Mouse (Mus musculus) stomach, embryonic 15.5 days (tissue): ENCODE data around the gene Fhod1. TPM values are rescaled to one million over a fixed set of nuclear protein-coding genes. Genes with fewer than 3 reads are reported as not detected.

Experiments
- ATAC-seq: fragments of 200-750 bp; cut with Nextera tagmentation; 2 replicates; pipeline ENCODE4 v1.8.0; 2017; ENCODE audit warnings: low read depth, moderate number of reproducible peaks, moderate TSS enrichment; ENCODE audit not compliant: insufficient read depth, low FRiP score
- H3K27ac ChIP-seq: fragments of 300-500 bp; sonication (generic); 2 replicates; pipeline ENCODE4 v1.5.1; 2015; ENCODE audit warnings: mild to moderate bottlenecking, inconsistent platforms
- H3K27me3 ChIP-seq: fragments of 300-500 bp; sonication (generic); replicated peaks from 2 replicates; pipeline ENCODE4 v1.6.1; 2015; ENCODE audit warnings: inconsistent platforms
- H3K36me3 ChIP-seq: fragments of 300-500 bp; sonication (generic); 2 replicates; pipeline ENCODE4 v1.6.1; 2015; ENCODE audit warnings: inconsistent platforms
- H3K4me1 ChIP-seq: fragments of 300-500 bp; sonication (generic); 2 replicates; pipeline ENCODE4 v1.6.1; 2015; ENCODE audit warnings: inconsistent platforms
- H3K4me2 ChIP-seq: fragments of 300-500 bp; sonication (generic); 2 replicates; pipeline ENCODE4 v1.6.1; 2015; ENCODE audit warnings: mild to moderate bottlenecking, inconsistent platforms
- H3K4me3 ChIP-seq: fragments of 300-500 bp; sonication (generic); replicated peaks from 2 replicates; pipeline ENCODE4 v1.5.1; 2015; ENCODE audit warnings: inconsistent platforms
- H3K9ac ChIP-seq: fragments of 300-500 bp; sonication (generic); 2 replicates; pipeline ENCODE4 v1.6.1; 2015; ENCODE audit warnings: inconsistent platforms
- H3K9me3 ChIP-seq: fragments of 300-500 bp; sonication (generic); 2 replicates; pipeline ENCODE4 v1.6.1; 2016; ENCODE audit warnings: inconsistent platforms
- WGBS: fragments of 180-500 bp; shearing (Covaris S2); methylation state at CpG from one replicate; pipeline ENCODE4 v1.1.7; 2015; 5-methylcytosine and 5-hydroxymethylcytosine counted together
- microRNA counts: library from miRNA; unstranded; fragments of <30 nt; microRNA quantifications from one replicate; lab custom pipeline; 2016
- microRNA-seq: library from miRNA; unstranded; fragments of <30 nt; microRNA quantifications from one replicate; pipeline ENCODE4, GENCODE M21; 2016
- polyA plus RNA-seq: library from polyadenylated mRNA; unstranded; fragments of >200 nt; fragmentation: Nextera tagmentation; extraction: Ambion mirVana; gene quantifications from 2 replicates; pipeline ENCODE4 v1.2.1, GENCODE M21; 2015

The Fhod1 gene
- polyA plus RNA-seq, 1 experiment from 2014 or later, result 3.0 TPM

DNA sequence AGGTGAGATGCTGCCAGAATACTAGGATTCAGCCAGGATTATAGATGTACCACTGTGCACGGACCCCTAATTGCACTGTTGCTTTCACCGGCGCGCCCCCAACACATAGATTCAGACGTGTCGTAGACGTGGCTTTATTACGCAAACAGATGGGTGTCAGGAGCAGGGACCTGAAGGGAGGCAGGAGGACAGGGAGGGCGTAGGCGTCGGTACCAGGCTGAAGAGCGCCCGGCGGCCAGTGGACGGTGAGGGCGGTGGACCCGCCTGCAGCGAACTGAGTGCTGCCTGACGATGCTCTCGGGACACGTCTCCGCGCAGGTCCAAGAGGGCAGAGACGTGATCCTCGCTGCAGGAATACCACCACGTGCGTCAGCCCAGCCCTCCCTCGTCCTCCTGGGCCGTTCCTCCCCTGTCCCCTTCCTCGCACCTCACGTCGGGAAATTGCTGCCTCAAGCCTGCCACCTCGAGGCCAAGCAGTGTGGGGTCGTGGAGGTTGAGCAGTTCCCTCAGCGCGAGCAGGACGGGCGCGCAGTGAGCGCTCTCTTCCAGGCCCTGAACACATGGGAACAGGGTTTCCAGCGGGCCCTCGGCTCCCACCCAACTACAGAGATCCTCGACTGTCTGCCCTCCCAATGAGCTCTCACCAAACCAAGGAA lies 57.8 kb downstream of the Fhod1 start, which contains the start of gene 4931428F04Rik:
TSS of gene 4931428F04Rik (minus strand) at position 60 of the 656 bp plus-strand sequence.
- peak within 1 kb of the TSS; percentile 34; the same call in 1 of the 2 replicates for H3K9ac ChIP-seq
- H3K27ac ChIP-seq, result peak within 1 kb of the TSS; percentile 91
- H3K4me2 ChIP-seq, result peak within 1 kb of the TSS; percentile 84
- peaks cover 23% of the 10 kb centered on the region for H3K4me1 ChIP-seq
- H3K4me3 ChIP-seq, result peak within 1 kb of the TSS; percentile 57
- 0 out of 2 replicates have a peak, but pooled peaks have one; percentile 6 for ATAC-seq
- WGBS, result 3% methylated on average over 43 of the region's 43 CpGs
- peaks cover 10% of the 10 kb centered on the region for H3K27me3 ChIP-seq
- H3K36me3 ChIP-seq, result no peaks in the 10 kb centered on the region
- no peaks in the 10 kb centered on the region for H3K9me3 ChIP-seq

DNA sequence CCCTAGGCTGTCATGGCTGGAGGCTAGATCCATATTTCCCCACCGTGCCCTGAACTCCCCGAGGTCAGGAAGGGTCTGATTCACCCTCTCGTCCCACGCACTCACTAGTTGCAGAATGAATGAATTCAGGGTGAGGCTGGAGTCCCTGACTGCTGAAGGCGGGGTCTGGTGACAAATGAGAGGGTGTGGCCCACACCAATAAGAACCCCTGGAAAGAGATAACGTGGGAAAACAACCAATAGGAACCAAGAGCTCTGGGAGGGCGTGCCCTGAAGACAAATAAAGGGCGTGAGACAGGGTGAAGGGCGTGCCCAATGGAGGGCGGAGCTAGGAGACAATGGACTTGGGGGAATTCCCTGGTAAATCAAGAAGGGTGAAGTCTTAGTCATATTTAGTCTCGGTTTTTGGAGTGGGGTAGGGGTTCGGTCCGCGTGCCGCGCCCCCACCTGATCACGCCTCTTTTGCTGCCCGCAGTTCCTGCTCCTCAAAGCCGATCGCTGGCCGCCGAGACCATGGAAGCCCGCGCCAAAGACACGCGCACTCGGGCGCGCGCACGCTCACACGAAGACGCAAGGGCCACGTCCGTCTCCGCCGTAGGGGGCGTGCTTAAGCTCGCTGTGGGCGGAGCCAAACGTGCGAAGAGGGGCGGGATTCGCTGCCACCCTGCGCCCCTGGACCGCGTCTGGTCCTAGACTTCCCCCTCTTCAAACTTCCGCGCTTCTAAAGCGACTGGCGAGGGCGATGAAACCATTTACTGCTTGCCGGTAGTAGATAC lies 58.6 kb downstream of the Fhod1 start:
- H3K9ac ChIP-seq, result peak overlapping the region; percentile 34; the same call in 1 of the 2 replicates
- peak overlapping the region; percentile 57 for H3K4me3 ChIP-seq
- no peaks in the 10 kb centered on the region for H3K36me3 ChIP-seq
- under 1% methylated on average over 53 of the region's 53 CpGs for WGBS
- peak overlapping the region; percentile 84 for H3K4me2 ChIP-seq
- no peaks in the 10 kb centered on the region for H3K9me3 ChIP-seq
- H3K27ac ChIP-seq, result peak overlapping the region; percentile 91
- ATAC-seq, result peak; percentile 89
- peaks cover 10% of the 10 kb centered on the region for H3K27me3 ChIP-seq
- peaks cover 23% of the 10 kb centered on the region for H3K4me1 ChIP-seq

DNA sequence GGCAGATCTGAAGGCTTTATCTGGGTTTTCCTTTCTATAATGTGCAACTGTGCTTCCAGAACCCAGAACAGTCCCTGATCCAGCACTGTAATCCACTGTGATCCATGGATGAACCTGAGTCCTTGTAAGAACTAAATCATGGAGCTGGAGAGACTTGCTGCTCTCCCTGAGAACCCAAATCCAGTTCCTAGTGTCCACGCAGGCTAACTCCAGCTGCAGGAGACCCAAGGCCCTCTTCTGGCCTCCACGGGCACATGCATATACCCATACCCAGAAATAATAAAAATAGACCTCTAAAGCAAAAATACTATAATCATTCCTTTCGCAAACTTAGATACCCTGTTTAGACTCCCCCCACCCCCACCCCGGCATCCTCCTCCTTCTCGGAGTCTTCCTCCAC lies 59.5 kb downstream of the Fhod1 start:
- Histone ChIP-seq H3K9ac (no peak overlapping the region), H3K36me3 (no peaks in the 10 kb centered on the region), H3K4me3 (peak overlapping the region; percentile 57; the same call in 1 of the 2 replicates), H3K4me2 (peak overlapping the region; percentile 84), H3K27ac (no peak overlapping the region), H3K9me3 (no peaks in the 10 kb centered on the region), H3K4me1 (peaks cover 24% of the 10 kb centered on the region), H3K27me3 (peaks cover 10% of the 10 kb centered on the region)
- 83% methylated on average over 5 of the region's 5 CpGs for WGBS
- no peak for ATAC-seq

DNA sequence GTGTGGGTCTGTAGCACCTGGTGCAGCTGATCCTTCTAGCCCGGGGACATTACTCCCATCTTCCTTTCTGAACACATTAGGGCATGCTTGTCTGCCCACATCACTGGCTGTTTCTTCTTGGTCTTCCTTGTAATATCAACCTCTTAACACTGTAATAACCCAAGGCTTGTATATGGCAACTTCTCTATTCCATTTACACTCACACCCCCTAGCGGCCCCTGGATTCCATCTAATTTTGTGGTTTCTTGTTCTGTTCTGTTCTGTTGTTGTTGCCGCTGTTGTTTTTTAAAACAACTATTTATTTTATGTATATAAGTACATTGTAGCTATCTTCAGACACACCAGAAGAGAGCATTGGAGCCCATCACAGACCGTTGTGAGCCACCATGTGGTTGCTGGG lies 60.8 kb downstream of the Fhod1 start:
- Histone ChIP-seq H3K27me3 (peaks cover 10% of the 10 kb centered on the region), H3K36me3 (0 out of 2 replicates have a peak, but pooled peaks cover 6% of the 10 kb centered on the region), H3K4me1 (peaks cover 27% of the 10 kb centered on the region), H3K4me2 (no peak overlapping the region), H3K27ac (no peak overlapping the region), H3K9me3 (no peaks in the 10 kb centered on the region), H3K9ac (no peak overlapping the region), H3K4me3 (no peak overlapping the region)
- 83% methylated on average over 4 of the region's 4 CpGs for WGBS
- no peak for ATAC-seq

DNA sequence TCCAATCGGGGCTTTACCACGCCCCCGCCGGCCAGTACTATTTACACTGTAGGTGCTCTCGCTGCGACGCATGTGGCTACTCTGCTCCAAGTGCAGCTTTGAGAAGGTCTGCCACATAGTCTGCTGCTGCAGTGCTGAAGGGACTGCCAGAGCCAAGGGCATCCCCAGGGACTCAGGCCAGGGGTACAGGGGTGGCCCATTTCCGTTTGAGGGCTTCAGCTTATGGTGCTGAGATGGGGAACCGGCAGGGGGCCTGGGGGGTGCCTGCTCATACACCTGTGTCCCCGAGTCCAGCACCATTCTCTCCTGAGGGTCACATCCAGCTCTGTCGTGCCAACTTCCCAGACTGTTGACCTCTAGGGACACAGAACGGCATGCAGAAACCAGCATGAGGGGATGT lies 62.2 kb downstream of the Fhod1 start:
- H3K4me1 ChIP-seq, result peaks cover 23% of the 10 kb centered on the region
- no peak overlapping the region for H3K4me2 ChIP-seq
- ATAC-seq, result no peak
- peaks cover 7% of the 10 kb centered on the region for H3K27me3 ChIP-seq
- H3K27ac ChIP-seq, result no peak overlapping the region
- H3K36me3 ChIP-seq, result 0 out of 2 replicates have a peak, but pooled peaks cover 11% of the 10 kb centered on the region
- WGBS, result 49% methylated on average over 12 of the region's 12 CpGs
- H3K9ac ChIP-seq, result no peak overlapping the region
- no peaks in the 10 kb centered on the region for H3K9me3 ChIP-seq
- H3K4me3 ChIP-seq, result no peak overlapping the region

DNA sequence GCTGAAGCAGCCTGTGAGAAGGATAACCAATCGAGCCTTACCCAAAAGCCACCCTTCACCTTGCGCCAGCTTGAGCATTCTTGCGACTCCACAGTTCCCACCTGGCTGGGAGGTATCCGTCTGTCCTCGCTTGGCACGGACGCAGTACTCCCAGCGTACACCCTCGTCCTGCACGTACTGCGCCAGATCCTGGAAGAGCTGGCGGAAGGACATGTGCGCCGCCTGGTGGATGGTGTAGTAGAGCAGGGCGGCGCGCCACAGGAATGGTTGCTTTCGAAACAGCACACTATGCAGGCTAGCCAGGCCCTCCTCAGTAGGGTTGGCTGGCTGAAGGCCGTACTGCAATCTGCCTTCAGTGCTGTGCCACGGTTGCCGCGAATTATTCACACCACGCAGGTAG lies 64.7 kb downstream of the Fhod1 start:
- Histone ChIP-seq H3K36me3 (0 out of 2 replicates have a peak, but pooled peaks cover 11% of the 10 kb centered on the region), H3K27ac (no peak overlapping the region), H3K4me3 (no peak overlapping the region), H3K4me2 (no peak overlapping the region; the same call in 1 of the 2 replicates), H3K4me1 (peaks cover 15% of the 10 kb centered on the region), H3K27me3 (peaks cover 18% of the 10 kb centered on the region), H3K9ac (no peak overlapping the region), H3K9me3 (no peaks in the 10 kb centered on the region)
- peak; percentile 53; the same call in 1 of the 2 replicates for ATAC-seq
- 33% methylated on average over 23 of the region's 23 CpGs for WGBS

DNA sequence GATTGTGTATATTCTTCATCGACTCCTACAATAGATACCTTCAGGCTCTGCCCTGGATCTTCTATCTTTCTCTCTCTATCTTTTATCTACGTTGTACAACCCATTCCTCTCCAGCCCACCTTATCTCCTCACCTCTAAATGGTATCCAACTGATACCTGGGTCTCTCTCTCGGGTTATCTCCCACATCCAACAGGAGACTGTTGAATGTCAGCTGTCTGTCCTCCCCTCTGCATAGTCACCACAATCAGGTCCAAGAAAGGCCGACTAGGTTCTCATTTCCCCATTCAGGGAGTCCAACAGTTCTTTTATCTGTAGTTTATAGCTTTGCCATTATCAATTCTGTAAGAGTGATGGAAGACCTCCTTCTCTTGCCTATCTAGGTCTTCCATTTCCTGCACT lies 65.5 kb downstream of the Fhod1 start:
- peaks cover 26% of the 10 kb centered on the region for H3K27me3 ChIP-seq
- 0 out of 2 replicates have a peak, but pooled peaks cover 11% of the 10 kb centered on the region for H3K36me3 ChIP-seq
- H3K4me3 ChIP-seq, result no peak overlapping the region
- no peak for ATAC-seq
- H3K4me1 ChIP-seq, result peaks cover 14% of the 10 kb centered on the region; the same call in 1 of the 2 replicates
- no peak overlapping the region for H3K4me2 ChIP-seq
- no peaks in the 10 kb centered on the region for H3K9me3 ChIP-seq
- no peak overlapping the region for H3K9ac ChIP-seq
- WGBS, result 80% methylated on average over 4 of the region's 4 CpGs
- H3K27ac ChIP-seq, result no peak overlapping the region

DNA sequence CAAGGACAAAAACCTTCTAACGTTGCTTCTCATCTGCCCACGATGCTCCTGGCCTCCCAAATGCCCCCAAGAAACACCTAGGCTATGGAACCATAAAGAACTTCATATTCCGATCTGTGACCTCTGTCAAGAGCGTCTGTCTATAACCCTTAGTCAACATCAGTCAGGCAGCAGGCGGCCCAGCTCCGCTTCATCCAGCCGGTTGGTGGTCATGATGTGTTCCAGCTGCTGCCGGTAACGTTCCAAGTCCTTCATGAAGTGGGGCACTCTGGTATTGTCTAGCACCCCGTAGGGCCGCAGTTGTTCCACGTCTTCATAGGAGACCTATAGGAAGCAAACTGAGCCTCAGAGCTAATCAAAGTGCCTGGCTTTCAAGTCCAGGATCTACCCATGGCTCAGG lies 65.9 kb downstream of the Fhod1 start:
- 82% methylated on average over 12 of the region's 12 CpGs for WGBS
- H3K4me2 ChIP-seq, result no peak overlapping the region
- H3K36me3 ChIP-seq, result 0 out of 2 replicates have a peak, but pooled peaks cover 11% of the 10 kb centered on the region
- H3K4me1 ChIP-seq, result peaks cover 14% of the 10 kb centered on the region; the same call in 1 of the 2 replicates
- H3K9ac ChIP-seq, result no peak overlapping the region
- no peak overlapping the region for H3K27ac ChIP-seq
- no peak overlapping the region for H3K4me3 ChIP-seq
- no peak for ATAC-seq
- H3K27me3 ChIP-seq, result peaks cover 30% of the 10 kb centered on the region
- no peaks in the 10 kb centered on the region for H3K9me3 ChIP-seq

DNA sequence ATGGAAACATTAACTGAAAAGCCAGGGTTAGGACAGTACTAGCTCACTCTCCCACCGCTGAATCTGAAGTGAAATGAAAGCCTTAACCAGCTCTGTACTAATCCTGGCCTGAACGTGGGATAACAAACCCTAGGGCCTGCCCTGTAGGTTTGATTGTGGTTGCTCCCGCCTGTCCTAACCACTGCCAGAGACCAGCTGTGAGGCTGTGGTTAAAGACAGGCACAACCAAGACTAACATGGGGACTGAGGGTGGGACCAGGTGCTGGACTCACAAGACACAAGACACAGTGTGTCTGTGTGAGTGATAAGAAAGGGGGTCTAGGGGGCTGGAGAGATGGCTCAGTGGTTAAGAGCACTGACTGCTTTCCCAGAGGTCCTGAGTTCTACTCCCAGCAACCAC lies 67.2 kb downstream of the Fhod1 start:
- H3K4me3 ChIP-seq, result no peak overlapping the region
- H3K36me3 ChIP-seq, result 0 out of 2 replicates have a peak, but pooled peaks cover 11% of the 10 kb centered on the region
- H3K4me2 ChIP-seq, result no peak overlapping the region
- H3K9ac ChIP-seq, result no peak overlapping the region
- H3K9me3 ChIP-seq, result no peaks in the 10 kb centered on the region
- ATAC-seq, result no peak
- no peak overlapping the region for H3K27ac ChIP-seq
- peaks cover 42% of the 10 kb centered on the region for H3K27me3 ChIP-seq
- H3K4me1 ChIP-seq, result peaks cover 24% of the 10 kb centered on the region
- WGBS, result 67% methylated on average over 3 of the region's 3 CpGs

MicroRNAs within 50 kb of the gene (microRNA counts, 519-probe panel; counts per million panel counts)
- microRNA mmu-miR-328 (lab: Ali Mortazavi, UCI), result 1,912 counts per million, percentile 18 among the panel's probes with 10 or more counts

Small RNA genes within 50 kb of the gene (microRNA-seq; reads per million reads assigned to microRNA genes)
- not detected for gene Gm27320
- gene Mir328, result 187 reads per million, percentile 58 among the genes with 10 or more reads in this experiment

Other genes with a start within 250 kb of the Fhod1 start
- not detected in 2 replicates for gene Ces4a, start 216.2 kb downstream of the Fhod1 start, polyA plus RNA-seq
- gene Cbfb, start 177.3 kb downstream of the Fhod1 start, polyA plus RNA-seq, result 53.2 and 54.4 TPM in 2 replicates
- 26.2 and 26.8 TPM in 2 replicates for gene D230025D16Rik, start 122.8 kb downstream of the Fhod1 start, polyA plus RNA-seq
- 26.1 and 27.4 TPM in 2 replicates for gene B3gnt9, start 92.8 kb downstream of the Fhod1 start, polyA plus RNA-seq
- gene Tradd, start 83.3 kb downstream of the Fhod1 start, polyA plus RNA-seq, result 28.5 and 30.3 TPM in 2 replicates
- 3.7 and 4.4 TPM in 2 replicates for gene Fbxl8, start 83.3 kb downstream of the Fhod1 start, polyA plus RNA-seq
- 0.08 and 0.24 TPM in 2 replicates for gene Hsf4, start 78.2 kb downstream of the Fhod1 start, polyA plus RNA-seq
- gene Nol3, start 71.8 kb downstream of the Fhod1 start, polyA plus RNA-seq, result 1.4 and 1.7 TPM in 2 replicates
- 9.1 and 10.7 TPM in 2 replicates for gene 4931428F04Rik, start 58.1 kb downstream of the Fhod1 start, polyA plus RNA-seq
- gene Exoc3l, start 51.9 kb downstream of the Fhod1 start, polyA plus RNA-seq, result 10.4 and 10.9 TPM in 2 replicates
- 80.4 and 83.1 TPM in 2 replicates for gene E2f4, start 50.3 kb downstream of the Fhod1 start, polyA plus RNA-seq
- 15.9 and 17.1 TPM in 2 replicates for gene Elmo3, start 42.4 kb downstream of the Fhod1 start, polyA plus RNA-seq
- 2.3 and 2.5 TPM in 2 replicates for gene Lrrc29, start 21.7 kb downstream of the Fhod1 start, polyA plus RNA-seq
- gene Tmem208, start 21.6 kb downstream of the Fhod1 start, polyA plus RNA-seq, result 131 and 132 TPM in 2 replicates
- gene Slc9a5, start 890 bp upstream of the Fhod1 start, polyA plus RNA-seq, result 1.9 and 2.0 TPM in 2 replicates
- gene Plekhg4, start 25.3 kb upstream of the Fhod1 start, polyA plus RNA-seq, result 0.21 and 0.30 TPM in 2 replicates
- gene Kctd19, start 65.5 kb upstream of the Fhod1 start, polyA plus RNA-seq, result not detected in 2 replicates
- gene Lrrc36, start 65.6 kb upstream of the Fhod1 start, polyA plus RNA-seq, result 0.09 TPM in 1 of 2 replicates, not detected in the other
- gene Tppp3, start 123.6 kb upstream of the Fhod1 start, polyA plus RNA-seq, result 44.7 and 45.5 TPM in 2 replicates
- gene Zdhhc1, start 148.9 kb upstream of the Fhod1 start, polyA plus RNA-seq, result 32.2 and 34.7 TPM in 2 replicates
- gene Hsd11b2, start 170.8 kb upstream of the Fhod1 start, polyA plus RNA-seq, result 2.5 and 2.7 TPM in 2 replicates
- gene Atp6v0d1, start 218.1 kb upstream of the Fhod1 start, polyA plus RNA-seq, result 73.2 and 75.8 TPM in 2 replicates